Comparison of ENCODE assay signal across 10 mouse cellular contexts in the genomic region with DNA sequence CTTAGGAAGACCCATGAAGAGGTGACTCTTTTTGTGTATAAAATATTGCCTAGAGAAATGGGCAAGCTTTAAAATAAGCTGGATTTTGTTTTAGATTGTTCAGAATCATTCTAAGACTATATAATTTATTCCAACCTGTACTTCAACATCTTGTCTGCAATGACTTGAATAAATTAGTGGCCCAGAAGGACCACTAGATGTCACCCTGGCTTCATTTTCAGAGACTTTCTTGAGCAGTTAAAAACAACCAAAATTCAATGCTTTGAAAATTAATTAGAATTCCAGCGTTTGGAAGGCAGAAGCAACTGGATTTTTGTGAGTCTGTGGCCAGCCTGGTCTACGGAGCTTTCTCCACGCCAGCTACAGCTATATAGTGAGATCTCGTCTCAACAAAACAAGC. TPM values are rescaled to one million over a fixed set of nuclear protein-coding genes. Genes with fewer than 3 reads are reported as not detected.
DNase-seq lines count a peak whose midpoint lies in the region; ATAC-seq and TF ChIP-seq lines count a peak whose summit lies in the region.
"Had no signal": no experiment of that assay in that cellular context is flagged by ENCODE, and none has a peak within 500 bp of the region (broad histone marks: within the 10 kb centered on the region; RNA-seq: fewer than 3 reads in every experiment).

No protein-coding gene starts in this region.

- H3K36me3 ChIP-seq in kidney, embryonic 16.5 days (ENCODE audit: insufficient read depth, low read length), result no peaks in the 10 kb centered on the region
- H3K36me3 ChIP-seq in kidney, postnatal 0 days (ENCODE audit: insufficient read depth, low read length), result no peaks in the 10 kb centered on the region
- H3K36me3 ChIP-seq: embryonic facial prominence, embryonic 15.5 days; limb, embryonic 12.5 days had no signal

- peak; percentile 45 for DNase-seq in CD4-positive, CD25-positive, alpha-beta regulatory T cell, adult 2 months (ENCODE audit: low read depth, low spot score)
- peak; percentile 18 for DNase-seq in kidney, adult 11 months
- peak; percentile 10 for DNase-seq in MEL-GATA-1-ER (ENCODE audit: extremely low read depth, low read depth)
- peak; percentile 90 for DNase-seq in kidney, postnatal 0 days (ENCODE audit: low spot score)
- peak; percentile 20 for DNase-seq in right cerebral cortex, postnatal 25 days
- no peak for DNase-seq in testis, postnatal 14 days (ENCODE audit: low spot score)

- peaks cover 4% of the 10 kb centered on the region; the same call in 1 of the 2 replicates for H3K4me1 ChIP-seq in kidney, embryonic 16.5 days (ENCODE audit: insufficient read depth, low read length)
- H3K4me1 ChIP-seq in kidney, postnatal 0 days (replicated peaks; ENCODE audit: insufficient read depth, low read length), result 0 out of 2 replicates have a peak, but pooled peaks cover 9% of the 10 kb centered on the region

- H3K9ac ChIP-seq in kidney, embryonic 16.5 days (replicated peaks; ENCODE audit: low read length), result no peak overlapping the region
- no peak overlapping the region for H3K9ac ChIP-seq in kidney, postnatal 0 days (ENCODE audit: low read depth, low read length)
- H3K9ac ChIP-seq: embryonic facial prominence, embryonic 15.5 days; limb, embryonic 12.5 days had no signal

- WGBS in kidney, embryonic 16.5 days, result 35% methylated on average over 4 of the region's 4 CpGs
- 36% methylated on average over 4 of the region's 4 CpGs for WGBS in kidney, postnatal 0 days

- no peak for ATAC-seq in CD4-positive, CD25-positive, alpha-beta regulatory T cell, adult 4 months
- ATAC-seq in kidney, embryonic 16.5 days (ENCODE audit: low FRiP score, low TSS enrichment), result no peak
- ATAC-seq in kidney, postnatal 0 days (replicated peaks; ENCODE audit: low FRiP score, low read depth), result no peak

- H3K9me3 ChIP-seq in kidney, embryonic 16.5 days (ENCODE audit: low read length), result no peaks in the 10 kb centered on the region
- no peaks in the 10 kb centered on the region for H3K9me3 ChIP-seq in kidney, postnatal 0 days (replicated peaks; ENCODE audit: low read length)
- H3K9me3 ChIP-seq: embryonic facial prominence, embryonic 15.5 days; limb, embryonic 12.5 days had no signal

- H3K27me3 ChIP-seq in kidney, embryonic 16.5 days (ENCODE audit: insufficient read depth, low read length), result peaks cover 3% of the 10 kb centered on the region; the same call in 1 of the 2 replicates
- H3K27me3 ChIP-seq in kidney, postnatal 0 days (ENCODE audit: insufficient read depth, low read length), result no peaks in the 10 kb centered on the region
- H3K27me3 ChIP-seq: limb, embryonic 12.5 days had no signal

- no peak overlapping the region for H3K4me3 ChIP-seq in kidney, embryonic 16.5 days (ENCODE audit: low read length)
- H3K4me3 ChIP-seq in kidney, postnatal 0 days (replicated peaks; ENCODE audit: low read depth, low read length), result no peak overlapping the region
- H3K4me3 ChIP-seq: embryonic facial prominence, embryonic 15.5 days; limb, embryonic 12.5 days had no signal

- H3K27ac ChIP-seq in kidney, embryonic 16.5 days (ENCODE audit: low read length), result no peak overlapping the region
- H3K27ac ChIP-seq in kidney, postnatal 0 days, result no peak overlapping the region
- H3K27ac ChIP-seq: embryonic facial prominence, embryonic 15.5 days; limb, embryonic 12.5 days had no signal

- no peak overlapping the region for H3K4me2 ChIP-seq in kidney, embryonic 16.5 days (replicated peaks; ENCODE audit: low read depth, low read length)
- H3K4me2 ChIP-seq in kidney, postnatal 0 days (ENCODE audit: low read length), result no peak overlapping the region
- H3K4me2 ChIP-seq: embryonic facial prominence, embryonic 15.5 days; limb, embryonic 12.5 days had no signal

- peak; percentile 85 for TF ChIP-seq CTCF in kidney, postnatal 0 days (IDR thresholded peaks at IDR 0.05; ENCODE audit: low read depth)

RNA-seq across cellular contexts. Expression of a gene that starts 3.8 kb away (rescaled TPM):
- not detected for polyA plus RNA-seq in CD4-positive, CD25-positive, alpha-beta regulatory T cell, adult 4 months (2017; shearing (Covaris generic))
- 8.1 and 8.3 TPM in 2 replicates for polyA plus RNA-seq in kidney, embryonic 16.5 days (2015; fragmentation: Nextera tagmentation; extraction: Ambion mirVana)
- 5.5 and 6.7 TPM in 2 replicates for polyA plus RNA-seq in kidney, postnatal 0 days (2015; fragmentation: Nextera tagmentation; extraction: Ambion mirVana)

RNA-seq across cellular contexts. Expression of a gene that starts 4.4 kb away (rescaled TPM):
- polyA plus RNA-seq in CD4-positive, CD25-positive, alpha-beta regulatory T cell, adult 4 months (2017; shearing (Covaris generic)), result not detected
- 1.0 and 1.1 TPM in 2 replicates for polyA plus RNA-seq in kidney, embryonic 16.5 days (2015; fragmentation: Nextera tagmentation; extraction: Ambion mirVana)
- 1.1 TPM in 2 replicates for polyA plus RNA-seq in kidney, postnatal 0 days (2015; fragmentation: Nextera tagmentation; extraction: Ambion mirVana)
